Mouse (Mus musculus): ENCODE data around the gene Taar2. TPM values are rescaled to one million over a fixed set of nuclear protein-coding genes. Genes with fewer than 3 reads are reported as not detected.

The Taar2 gene
- not detected in 2 replicates for polyA plus RNA-seq (2014; fragmentation: Nextera tagmentation; extraction: Ambion mirVana)

GRCm38 (mm10) chr10:23938312-23938711 lies at the start of gene Taar2:
Gene Taar2, plus strand, starts transcription at chr10:23938572.
- no peaks in the 10 kb centered on the region for H3K9me3 ChIP-seq (replicated peaks; ENCODE audit: control insufficient read depth, low read length)
- DNase-seq (ENCODE audit: low spot score): no peak
- 0 out of 2 replicates have a peak, but pooled peaks cover 2% of the 10 kb centered on the region for H3K4me1 ChIP-seq (ENCODE audit: control insufficient read depth, insufficient read depth, low read length)
- no peak within 1 kb of the TSS for H3K4me3 ChIP-seq (ENCODE audit: low read depth, low read length)
- WGBS: 56% methylated on average over 6 of the region's 6 CpGs
- no peak within 1 kb of the TSS for H3K27ac ChIP-seq (ENCODE audit: low read depth, low read length)
- no peak within 1 kb of the TSS for H3K9ac ChIP-seq (ENCODE audit: low read length)
- no peak within 1 kb of the TSS for H3K4me2 ChIP-seq (ENCODE audit: low read length)
- H3K36me3 ChIP-seq (ENCODE audit: control insufficient read depth, insufficient read depth, low read length): no peaks in the 10 kb centered on the region
- ATAC-seq: no peak
- H3K27me3 ChIP-seq (replicated peaks; ENCODE audit: control insufficient read depth, insufficient read depth, low read length): no peaks in the 10 kb centered on the region

GRCm38 (mm10) chr10:23892987-23893386 lies 45.4 kb upstream of the Taar2 start:
- Histone ChIP-seq H3K36me3 (ENCODE audit: control insufficient read depth, insufficient read depth, low read length) (no peaks in the 10 kb centered on the region), H3K9me3 (replicated peaks; ENCODE audit: control insufficient read depth, low read length) (no peaks in the 10 kb centered on the region), H3K4me2 (ENCODE audit: low read length) (no peak overlapping the region), H3K4me1 (ENCODE audit: control insufficient read depth, insufficient read depth, low read length) (no peaks in the 10 kb centered on the region), H3K27ac (ENCODE audit: low read depth, low read length) (no peak overlapping the region), H3K4me3 (ENCODE audit: low read depth, low read length) (no peak overlapping the region), H3K27me3 (replicated peaks; ENCODE audit: control insufficient read depth, insufficient read depth, low read length) (no peaks in the 10 kb centered on the region), H3K9ac (ENCODE audit: low read length) (no peak overlapping the region)
- DNase-seq (ENCODE audit: low spot score): no peak
- 80% methylated on average over 1 of the region's 1 CpGs for WGBS
- no peak for ATAC-seq

- H3K4me3 ChIP-seq (ENCODE audit: low read depth, low read length): no peak within 1 kb of the TSS
- no peaks in the 10 kb centered on the region for H3K9me3 ChIP-seq (replicated peaks; ENCODE audit: control insufficient read depth, low read length)
- peak within 1 kb of the TSS; percentile 26; the same call in 1 of the 2 replicates for H3K4me2 ChIP-seq (ENCODE audit: low read length)
- WGBS: 45% methylated on average over 21 of the region's 21 CpGs
- ATAC-seq (no peak), DNase-seq (ENCODE audit: low spot score) (no peak)
- no peaks in the 10 kb centered on the region for H3K4me1 ChIP-seq (ENCODE audit: control insufficient read depth, insufficient read depth, low read length)
- H3K36me3 ChIP-seq (ENCODE audit: control insufficient read depth, insufficient read depth, low read length): no peaks in the 10 kb centered on the region
- H3K27ac ChIP-seq (ENCODE audit: low read depth, low read length): no peak within 1 kb of the TSS
- H3K27me3 ChIP-seq (replicated peaks; ENCODE audit: control insufficient read depth, insufficient read depth, low read length): no peaks in the 10 kb centered on the region
- no peak within 1 kb of the TSS for H3K9ac ChIP-seq (ENCODE audit: low read length)
Measured at GRCm38 (mm10) chr10:23894601-23895349, 43.6 kb upstream of the Taar2 start, which contains the start of gene Vnn1. Gene Vnn1, plus strand, starts transcription at chr10:23894688.

GRCm38 (mm10) chr10:23895376-23895775 lies 43.0 kb upstream of the Taar2 start:
- H3K36me3 ChIP-seq (ENCODE audit: control insufficient read depth, insufficient read depth, low read length): no peaks in the 10 kb centered on the region
- no peak overlapping the region for H3K9ac ChIP-seq (ENCODE audit: low read length)
- H3K9me3 ChIP-seq (replicated peaks; ENCODE audit: control insufficient read depth, low read length): no peaks in the 10 kb centered on the region
- H3K27me3 ChIP-seq (replicated peaks; ENCODE audit: control insufficient read depth, insufficient read depth, low read length): no peaks in the 10 kb centered on the region
- WGBS: 84% methylated on average over 7 of the region's 7 CpGs
- H3K4me1 ChIP-seq (ENCODE audit: control insufficient read depth, insufficient read depth, low read length): no peaks in the 10 kb centered on the region
- ATAC-seq (no peak), DNase-seq (ENCODE audit: low spot score) (no peak)
- H3K4me3 ChIP-seq (ENCODE audit: low read depth, low read length): no peak overlapping the region
- H3K27ac ChIP-seq (ENCODE audit: low read depth, low read length): no peak overlapping the region
- no peak overlapping the region for H3K4me2 ChIP-seq (ENCODE audit: low read length)

GRCm38 (mm10) chr10:23901119-23901518 lies 37.3 kb upstream of the Taar2 start:
- Histone ChIP-seq H3K27me3 (replicated peaks; ENCODE audit: control insufficient read depth, insufficient read depth, low read length) (no peaks in the 10 kb centered on the region), H3K9me3 (replicated peaks; ENCODE audit: control insufficient read depth, low read length) (no peaks in the 10 kb centered on the region), H3K4me3 (ENCODE audit: low read depth, low read length) (no peak overlapping the region), H3K9ac (ENCODE audit: low read length) (no peak overlapping the region), H3K4me1 (ENCODE audit: control insufficient read depth, insufficient read depth, low read length) (no peaks in the 10 kb centered on the region), H3K36me3 (ENCODE audit: control insufficient read depth, insufficient read depth, low read length) (no peaks in the 10 kb centered on the region), H3K4me2 (ENCODE audit: low read length) (no peak overlapping the region), H3K27ac (ENCODE audit: low read depth, low read length) (no peak overlapping the region)
- peak; percentile 9 for DNase-seq (ENCODE audit: low spot score)
- ATAC-seq: peak; percentile 40; the same call in 1 of the 2 replicates
- 7% methylated on average over 3 of the region's 3 CpGs for WGBS

GRCm38 (mm10) chr10:23905661-23906060 lies 32.7 kb upstream of the Taar2 start:
- no peak for DNase-seq (ENCODE audit: low spot score)
- WGBS: 93% methylated on average over 1 of the region's 1 CpGs
- H3K27ac ChIP-seq (ENCODE audit: low read depth, low read length): no peak overlapping the region
- no peaks in the 10 kb centered on the region for H3K36me3 ChIP-seq (ENCODE audit: control insufficient read depth, insufficient read depth, low read length)
- no peaks in the 10 kb centered on the region for H3K27me3 ChIP-seq (replicated peaks; ENCODE audit: control insufficient read depth, insufficient read depth, low read length)
- no peak for ATAC-seq
- no peaks in the 10 kb centered on the region for H3K9me3 ChIP-seq (replicated peaks; ENCODE audit: control insufficient read depth, low read length)
- no peaks in the 10 kb centered on the region for H3K4me1 ChIP-seq (ENCODE audit: control insufficient read depth, insufficient read depth, low read length)
- H3K4me3 ChIP-seq (ENCODE audit: low read depth, low read length): no peak overlapping the region
- H3K4me2 ChIP-seq (ENCODE audit: low read length): no peak overlapping the region
- no peak overlapping the region for H3K9ac ChIP-seq (ENCODE audit: low read length)

- 88% methylated on average over 4 of the region's 4 CpGs for WGBS
- Histone ChIP-seq H3K9me3 (replicated peaks; ENCODE audit: control insufficient read depth, low read length) (no peaks in the 10 kb centered on the region), H3K36me3 (ENCODE audit: control insufficient read depth, insufficient read depth, low read length) (no peaks in the 10 kb centered on the region), H3K27ac (ENCODE audit: low read depth, low read length) (no peak within 1 kb of the TSS), H3K9ac (ENCODE audit: low read length) (no peak within 1 kb of the TSS), H3K4me3 (ENCODE audit: low read depth, low read length) (no peak within 1 kb of the TSS), H3K4me2 (ENCODE audit: low read length) (no peak within 1 kb of the TSS), H3K27me3 (replicated peaks; ENCODE audit: control insufficient read depth, insufficient read depth, low read length) (no peaks in the 10 kb centered on the region), H3K4me1 (ENCODE audit: control insufficient read depth, insufficient read depth, low read length) (no peaks in the 10 kb centered on the region)
- ATAC-seq (no peak), DNase-seq (ENCODE audit: low spot score) (no peak)
Measured at GRCm38 (mm10) chr10:23920056-23920455, 18.3 kb upstream of the Taar2 start, which contains the start of gene Taar1. Gene Taar1, plus strand, starts transcription at chr10:23920356.

- H3K4me2 ChIP-seq (ENCODE audit: low read length): no peak overlapping the region
- no peaks in the 10 kb centered on the region for H3K4me1 ChIP-seq (ENCODE audit: control insufficient read depth, insufficient read depth, low read length)
- DNase-seq (ENCODE audit: low spot score) (no peak), ATAC-seq (no peak)
- no peaks in the 10 kb centered on the region for H3K36me3 ChIP-seq (ENCODE audit: control insufficient read depth, insufficient read depth, low read length)
- no peak overlapping the region for H3K9ac ChIP-seq (ENCODE audit: low read length)
- no peak overlapping the region for H3K4me3 ChIP-seq (ENCODE audit: low read depth, low read length)
- H3K9me3 ChIP-seq (replicated peaks; ENCODE audit: control insufficient read depth, low read length): no peaks in the 10 kb centered on the region
- H3K27me3 ChIP-seq (replicated peaks; ENCODE audit: control insufficient read depth, insufficient read depth, low read length): no peaks in the 10 kb centered on the region
- H3K27ac ChIP-seq (ENCODE audit: low read depth, low read length): no peak overlapping the region
- 84% methylated on average over 3 of the region's 3 CpGs for WGBS
Measured at GRCm38 (mm10) chr10:23922468-23922867, 15.9 kb upstream of the Taar2 start.

- H3K4me3 ChIP-seq (ENCODE audit: low read depth, low read length): no peak overlapping the region
- ATAC-seq (no peak), DNase-seq (ENCODE audit: low spot score) (no peak)
- no peaks in the 10 kb centered on the region for H3K36me3 ChIP-seq (ENCODE audit: control insufficient read depth, insufficient read depth, low read length)
- no peaks in the 10 kb centered on the region for H3K4me1 ChIP-seq (ENCODE audit: control insufficient read depth, insufficient read depth, low read length)
- no peaks in the 10 kb centered on the region for H3K9me3 ChIP-seq (replicated peaks; ENCODE audit: control insufficient read depth, low read length)
- WGBS: 84% methylated on average over 2 of the region's 2 CpGs
- no peak overlapping the region for H3K9ac ChIP-seq (ENCODE audit: low read length)
- H3K27me3 ChIP-seq (replicated peaks; ENCODE audit: control insufficient read depth, insufficient read depth, low read length): no peaks in the 10 kb centered on the region
- H3K27ac ChIP-seq (ENCODE audit: low read depth, low read length): no peak overlapping the region
- H3K4me2 ChIP-seq (ENCODE audit: low read length): no peak overlapping the region
Measured at GRCm38 (mm10) chr10:23923941-23924340, 14.4 kb upstream of the Taar2 start.

Measured in forebrain, embryonic 14.5 days (tissue).